Mouse (Mus musculus): ENCODE data around the gene Ngdn. TPM values are rescaled to one million over a fixed set of nuclear protein-coding genes. Genes with fewer than 3 reads are reported as not detected.
A peak's percentile ranks its signal among the peaks of the same experiment; 100 is the strongest.

Gene Ngdn
- polyA plus RNA-seq, 1 experiment from 2014 or later, result 91.6 TPM

DNA sequence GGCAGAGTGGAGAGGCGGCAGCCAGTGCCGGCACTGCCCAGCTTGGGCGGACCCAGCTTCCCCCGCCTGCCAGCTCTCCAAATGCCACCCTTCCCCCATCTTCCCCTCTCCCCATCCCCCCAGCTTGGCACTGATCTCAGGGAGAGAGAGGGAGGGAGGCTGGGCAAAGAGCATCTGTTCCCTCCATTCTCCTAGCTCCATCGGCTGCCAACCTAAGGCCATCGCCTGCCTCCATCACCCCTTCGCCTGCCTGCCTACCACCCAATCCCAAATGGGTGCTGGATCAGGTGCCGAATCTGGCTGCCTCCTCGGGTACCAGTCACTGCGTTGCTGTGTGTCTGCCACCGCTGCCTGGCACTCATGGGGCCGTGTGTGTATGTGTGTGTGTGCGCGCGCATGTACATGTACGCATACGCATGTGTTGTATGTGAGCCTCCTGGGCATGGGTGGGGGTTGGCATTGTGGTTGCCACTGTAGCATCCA is 38.5 kb downstream of the Ngdn start:
- Histone ChIP-seq H3K4me1 (peaks cover 12% of the 10 kb centered on the region), H3K9me3 (replicated peaks) (no peaks in the 10 kb centered on the region), H3K36me3 (no peaks in the 10 kb centered on the region), H3K4me3 (no peak overlapping the region), H3K27me3 (ENCODE audit: low read depth, poor library complexity, severe bottlenecking) (no peaks in the 10 kb centered on the region), H3K27ac (replicated peaks) (0 out of 2 replicates have a peak overlapping the region, but pooled peaks have one; percentile 13)
- no peak for DNase-seq (ENCODE audit: low spot score)
- 92% methylated on average over 17 of the region's 17 CpGs for WGBS

DNA sequence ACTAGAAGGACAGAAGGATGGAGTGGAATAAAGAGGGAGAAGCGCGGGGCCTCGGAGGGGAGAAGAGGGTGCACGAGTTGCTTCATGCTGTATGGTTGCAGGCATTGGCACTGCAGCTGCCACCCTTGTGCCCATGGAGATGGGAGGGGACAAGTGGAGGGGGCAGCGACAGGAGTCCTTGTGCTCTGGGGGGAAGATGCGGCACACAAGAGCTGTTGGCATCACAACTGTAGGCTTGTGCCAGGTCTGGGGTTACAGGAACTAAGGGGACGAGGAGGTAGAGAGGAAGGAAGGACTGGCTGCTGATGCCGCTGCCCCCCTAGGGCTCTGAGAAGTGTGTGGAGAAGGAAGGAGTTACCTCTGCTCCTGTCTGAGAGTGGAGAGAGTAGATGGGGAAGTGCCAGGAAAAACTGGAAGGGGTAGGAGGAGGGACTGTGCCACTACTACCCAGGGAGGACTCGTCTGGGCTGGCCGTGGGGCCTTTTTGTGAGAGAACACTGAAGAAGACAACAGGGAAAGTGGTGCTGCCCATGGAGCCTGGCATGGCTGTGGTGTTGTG is 39.0 kb downstream of the Ngdn start:
- Histone ChIP-seq H3K4me1 (peaks cover 7% of the 10 kb centered on the region), H3K36me3 (no peaks in the 10 kb centered on the region), H3K9me3 (replicated peaks) (no peaks in the 10 kb centered on the region), H3K4me3 (no peak overlapping the region), H3K27ac (replicated peaks) (0 out of 2 replicates have a peak overlapping the region, but pooled peaks have one; percentile 13), H3K27me3 (ENCODE audit: low read depth, poor library complexity, severe bottlenecking) (no peaks in the 10 kb centered on the region)
- no peak for DNase-seq (ENCODE audit: low spot score)
- WGBS, result 86% methylated on average over 10 of the region's 10 CpGs

DNA sequence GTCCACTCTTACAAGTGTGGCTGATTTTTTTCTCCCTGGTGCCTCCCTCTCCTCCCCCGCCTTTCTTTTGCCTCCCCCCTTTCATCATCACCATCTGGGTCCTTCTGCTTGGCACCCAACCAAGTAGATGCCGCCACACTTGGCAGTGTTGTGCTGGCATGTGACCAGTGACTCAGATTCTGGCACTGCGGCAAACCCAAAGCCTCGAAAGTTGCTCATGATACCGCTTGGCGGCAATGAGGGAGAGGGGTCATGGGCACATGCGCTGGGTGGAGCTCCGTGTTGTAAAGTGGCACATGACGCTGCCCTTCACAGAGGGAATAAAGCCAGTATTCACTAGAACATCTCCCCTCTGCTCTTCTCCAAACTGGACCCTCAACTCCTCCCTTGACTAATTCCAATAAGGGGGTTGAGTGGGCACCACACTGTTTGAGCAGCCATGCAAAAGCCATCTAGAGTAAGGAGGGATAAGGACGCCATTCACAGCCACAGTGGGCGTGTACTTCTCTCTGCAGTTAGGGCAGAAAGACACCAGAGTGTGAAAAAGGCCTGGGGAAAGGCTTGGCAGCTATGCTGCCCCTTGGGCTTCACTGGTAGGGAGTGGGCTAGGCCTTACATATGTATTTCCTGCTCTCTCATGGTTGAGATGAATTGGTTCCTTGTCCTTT is 40.0 kb downstream of the Ngdn start:
- Histone ChIP-seq H3K27ac (replicated peaks) (no peak overlapping the region), H3K4me3 (no peak overlapping the region), H3K36me3 (no peaks in the 10 kb centered on the region), H3K9me3 (replicated peaks) (no peaks in the 10 kb centered on the region), H3K4me1 (peaks cover 11% of the 10 kb centered on the region), H3K27me3 (ENCODE audit: low read depth, poor library complexity, severe bottlenecking) (no peaks in the 10 kb centered on the region)
- DNase-seq (ENCODE audit: low spot score), result no peak
- 87% methylated on average over 11 of the region's 11 CpGs for WGBS

DNA sequence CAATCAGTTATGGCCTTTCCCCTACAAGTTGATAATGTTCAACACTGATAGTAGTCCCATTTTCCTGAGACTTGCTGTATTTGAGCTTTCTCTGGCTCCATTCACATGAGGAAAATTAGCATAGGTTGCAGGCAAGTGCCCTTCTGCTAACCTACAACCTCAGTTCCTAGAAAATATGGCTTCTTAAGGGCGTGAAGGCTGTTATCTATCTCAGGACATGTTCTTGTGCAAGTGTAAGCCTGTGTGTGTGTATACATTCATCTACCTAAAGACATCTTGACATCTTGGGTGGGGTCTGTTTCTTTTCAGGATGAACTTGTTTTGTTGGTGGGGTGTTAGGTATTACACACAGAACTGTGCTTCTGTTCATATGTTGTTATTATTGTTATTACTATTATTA is 43.8 kb downstream of the Ngdn start:
- H3K4me1 ChIP-seq, result peaks cover 45% of the 10 kb centered on the region
- peaks cover 17% of the 10 kb centered on the region for H3K36me3 ChIP-seq
- DNase-seq (ENCODE audit: low spot score), result no peak
- H3K9me3 ChIP-seq (replicated peaks), result no peaks in the 10 kb centered on the region
- 89% methylated on average over 1 of the region's 1 CpGs for WGBS
- peaks cover 18% of the 10 kb centered on the region for H3K27me3 ChIP-seq (ENCODE audit: low read depth, poor library complexity, severe bottlenecking)
- H3K4me3 ChIP-seq, result no peak overlapping the region
- H3K27ac ChIP-seq (replicated peaks), result no peak overlapping the region

DNA sequence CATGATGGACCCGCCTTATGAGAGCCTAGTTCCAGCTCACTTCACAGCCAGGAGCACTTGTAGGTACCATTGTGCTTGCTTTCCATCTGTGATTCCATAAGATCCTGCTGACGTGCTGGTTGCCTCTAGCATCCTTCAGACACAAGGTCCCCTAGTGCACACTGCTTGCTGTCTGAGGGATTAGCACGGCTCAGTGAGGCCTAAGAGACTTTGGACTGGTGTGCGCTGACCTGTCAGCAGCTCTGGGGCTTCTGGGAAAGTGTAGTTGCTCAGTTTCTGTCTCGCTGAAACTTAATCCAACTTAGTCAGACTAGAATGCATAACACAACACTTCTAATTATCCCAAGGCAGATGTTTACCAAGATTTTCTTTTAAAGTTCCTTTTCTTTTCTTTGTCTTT is 44.7 kb downstream of the Ngdn start:
- peak overlapping the region; percentile 72 for H3K27ac ChIP-seq (replicated peaks)

DNA sequence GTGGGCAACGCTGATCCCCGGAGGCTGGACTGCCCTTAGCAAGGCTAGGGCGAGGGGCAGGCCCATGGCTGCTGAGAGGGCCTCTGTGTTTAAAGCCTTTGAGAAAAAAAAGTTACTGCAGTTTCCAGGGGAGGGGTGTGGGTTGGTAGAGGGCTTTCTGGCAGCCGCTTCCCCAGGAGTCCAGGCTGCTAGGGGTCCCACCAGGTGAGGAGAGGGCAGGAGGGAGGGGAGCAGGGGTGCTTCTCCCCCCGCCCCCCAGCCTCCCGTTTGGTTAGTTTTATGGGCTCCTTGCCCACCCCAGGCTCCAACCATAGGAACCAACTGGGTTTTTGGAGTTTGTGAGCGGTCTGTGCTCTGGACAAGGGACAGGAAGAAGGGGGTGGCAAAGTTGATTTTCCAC is 46.6 kb downstream of the Ngdn start:
- H3K4me1 ChIP-seq, result peaks cover 45% of the 10 kb centered on the region
- H3K27ac ChIP-seq (replicated peaks), result peak overlapping the region; percentile 49; the same call in 1 of the 2 replicates
- H3K4me3 ChIP-seq, result no peak overlapping the region
- DNase-seq (ENCODE audit: low spot score), result no peak
- peaks cover 45% of the 10 kb centered on the region for H3K36me3 ChIP-seq
- peaks cover 40% of the 10 kb centered on the region for H3K27me3 ChIP-seq (ENCODE audit: low read depth, poor library complexity, severe bottlenecking)
- no peaks in the 10 kb centered on the region for H3K9me3 ChIP-seq (replicated peaks)
- WGBS, result 37% methylated on average over 7 of the region's 7 CpGs

More for the DNA sequence above, 44.7 kb downstream of the Ngdn start:
- Histone ChIP-seq H3K4me1 (peaks cover 45% of the 10 kb centered on the region), H3K4me3 (no peak overlapping the region), H3K9me3 (replicated peaks) (no peaks in the 10 kb centered on the region), H3K36me3 (peaks cover 26% of the 10 kb centered on the region), H3K27me3 (ENCODE audit: low read depth, poor library complexity, severe bottlenecking) (peaks cover 27% of the 10 kb centered on the region)
- 34% methylated on average over 5 of the region's 5 CpGs for WGBS
- DNase-seq (ENCODE audit: low spot score), result peak; percentile 40

DNA sequence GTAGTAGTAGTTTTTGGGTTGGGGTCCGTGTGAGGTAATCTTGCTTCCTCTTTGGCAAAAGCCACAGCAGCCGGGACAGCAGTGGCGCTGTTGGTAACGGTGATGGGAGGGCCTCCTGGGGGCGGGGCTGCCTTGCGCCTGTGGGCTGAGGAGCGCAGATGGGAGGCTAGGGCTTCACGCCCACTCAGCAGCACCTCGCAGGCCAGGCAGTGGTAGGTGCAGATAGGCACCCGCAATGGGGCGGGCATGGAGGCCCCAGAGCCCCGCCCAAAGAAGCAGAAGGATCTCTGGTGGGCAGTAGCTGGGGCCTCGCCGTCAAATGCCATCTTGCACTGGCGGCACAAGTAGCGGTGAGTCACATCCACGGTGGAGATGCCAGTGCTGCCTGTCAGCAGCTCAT is 47.4 kb downstream of the Ngdn start:
- no peak for DNase-seq (ENCODE audit: low spot score)
- WGBS, result 29% methylated on average over 17 of the region's 17 CpGs
- Histone ChIP-seq H3K4me3 (no peak overlapping the region), H3K27ac (replicated peaks) (peak overlapping the region; percentile 65; the same call in 1 of the 2 replicates), H3K9me3 (replicated peaks) (no peaks in the 10 kb centered on the region), H3K27me3 (ENCODE audit: low read depth, poor library complexity, severe bottlenecking) (peaks cover 40% of the 10 kb centered on the region), H3K36me3 (peaks cover 53% of the 10 kb centered on the region), H3K4me1 (peaks cover 45% of the 10 kb centered on the region)

DNA sequence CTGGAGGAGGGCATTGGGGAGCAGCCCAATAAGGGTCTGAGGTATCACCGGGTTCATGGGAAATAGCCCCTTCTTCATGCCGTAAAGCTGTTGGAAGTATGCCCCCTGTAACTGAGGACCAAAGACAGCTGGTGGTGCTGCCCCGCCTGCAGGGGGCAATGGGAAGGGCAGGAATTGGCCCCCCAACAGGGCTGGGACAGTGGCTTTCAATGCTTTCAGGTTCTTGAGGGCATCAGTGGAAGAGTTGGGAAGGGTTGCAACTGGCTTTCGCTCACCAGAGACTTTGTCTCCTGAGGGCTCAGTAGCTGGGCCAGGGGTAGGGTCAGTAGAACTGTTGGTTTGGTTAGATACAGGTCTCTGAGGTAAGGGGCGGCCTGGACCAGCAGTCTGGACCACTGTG is 47.9 kb downstream of the Ngdn start:
- Histone ChIP-seq H3K9me3 (replicated peaks) (no peaks in the 10 kb centered on the region), H3K4me1 (peaks cover 45% of the 10 kb centered on the region), H3K36me3 (peaks cover 58% of the 10 kb centered on the region), H3K27ac (replicated peaks) (peak overlapping the region; percentile 65; the same call in 1 of the 2 replicates), H3K4me3 (no peak overlapping the region), H3K27me3 (ENCODE audit: low read depth, poor library complexity, severe bottlenecking) (peaks cover 40% of the 10 kb centered on the region)
- DNase-seq (ENCODE audit: low spot score), result no peak
- WGBS, result 88% methylated on average over 5 of the region's 5 CpGs

DNA sequence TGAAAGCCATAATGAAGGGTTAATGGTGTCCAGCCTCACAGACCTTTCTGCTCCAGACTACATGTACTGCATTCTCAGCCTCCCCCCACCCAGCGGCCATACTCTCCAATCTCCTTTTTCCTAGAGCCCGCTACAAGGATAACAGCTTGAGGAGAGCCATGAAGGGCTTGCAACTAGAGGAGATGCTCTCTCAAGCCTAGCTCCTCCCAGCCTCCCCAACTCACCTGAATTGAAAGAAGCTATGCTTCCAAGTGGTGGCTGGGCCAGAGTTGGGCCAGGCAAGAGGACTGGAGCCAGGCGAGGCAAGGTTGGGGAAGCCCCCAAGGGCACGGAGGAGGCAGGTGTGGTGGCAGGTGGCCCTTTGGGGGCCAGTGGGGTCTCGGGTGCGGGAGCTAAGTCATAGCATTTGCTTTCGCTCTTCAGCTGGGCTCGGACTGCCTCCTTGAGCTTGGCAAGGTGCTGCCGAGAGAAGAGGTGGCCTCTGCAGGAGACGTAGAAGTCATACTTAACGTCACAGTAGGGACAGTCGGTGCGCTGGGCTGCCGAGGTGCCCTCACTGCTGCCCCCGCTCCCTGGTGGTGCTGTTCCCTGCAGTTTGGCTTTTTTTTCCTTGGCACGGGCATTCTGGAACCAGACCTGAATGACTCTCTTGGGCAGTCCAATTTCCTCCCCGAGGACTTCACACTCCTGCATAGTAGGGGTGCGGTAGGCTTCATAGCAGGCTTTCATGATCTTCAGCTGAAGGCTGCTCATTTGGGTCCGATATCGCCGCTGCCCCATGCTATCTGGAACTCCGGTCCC is 48.5 kb downstream of the Ngdn start:
- peaks cover 65% of the 10 kb centered on the region for H3K36me3 ChIP-seq
- 88% methylated on average over 22 of the region's 22 CpGs for WGBS

DNA sequence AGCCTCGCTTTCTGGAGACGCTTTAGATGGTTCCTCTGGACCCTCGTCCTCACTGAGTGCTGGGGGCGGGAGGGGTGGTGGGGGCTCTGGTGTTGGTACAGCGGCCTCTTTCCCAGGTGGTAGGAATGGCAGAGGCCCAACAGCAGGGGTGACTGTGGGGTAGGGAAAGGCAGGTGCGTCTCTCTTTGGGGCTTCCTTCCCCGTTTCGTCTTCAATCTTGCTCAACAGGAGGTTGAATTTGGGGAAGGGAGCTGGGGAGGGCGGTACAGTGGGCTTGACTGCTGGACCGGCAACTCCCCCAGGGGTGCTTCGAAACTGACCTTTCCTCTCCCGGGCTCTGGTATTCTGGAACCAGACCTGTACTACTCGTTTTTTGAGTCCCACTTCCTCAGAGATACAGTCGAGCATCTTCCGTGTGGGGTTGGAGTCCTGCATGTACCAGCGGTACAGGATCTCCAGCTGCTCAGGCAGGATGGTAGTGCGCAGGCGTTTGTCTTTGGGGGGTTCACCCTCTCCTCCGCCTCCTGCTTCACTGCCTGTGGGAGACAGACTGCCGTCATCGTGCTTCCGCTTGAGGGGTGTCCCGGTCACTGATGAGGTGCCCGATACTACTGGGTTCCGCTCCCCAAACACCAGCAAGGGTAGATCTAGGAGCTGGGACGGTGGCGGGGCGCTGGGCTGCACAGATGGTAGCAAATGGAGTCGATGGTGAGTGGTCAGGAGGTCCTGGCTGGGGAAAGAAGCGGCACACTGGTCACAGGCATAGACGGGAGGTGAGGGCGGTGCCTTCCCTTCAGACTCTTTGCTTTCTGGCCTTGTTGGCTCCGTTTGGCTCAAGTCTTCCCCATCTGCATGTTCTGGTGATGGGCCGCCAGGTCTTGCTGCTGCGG is 49.5 kb downstream of the Ngdn start:
- Histone ChIP-seq H3K36me3 (peaks cover 74% of the 10 kb centered on the region), H3K27ac (replicated peaks) (0 out of 2 replicates have a peak overlapping the region, but pooled peaks have one; percentile 9), H3K4me1 (peaks cover 40% of the 10 kb centered on the region), H3K9me3 (replicated peaks) (no peaks in the 10 kb centered on the region), H3K4me3 (no peak overlapping the region), H3K27me3 (ENCODE audit: low read depth, poor library complexity, severe bottlenecking) (peaks cover 40% of the 10 kb centered on the region)
- DNase-seq (ENCODE audit: low spot score), result no peak
- 75% methylated on average over 35 of the region's 35 CpGs for WGBS

More for the DNA sequence above, 48.5 kb downstream of the Ngdn start:
- peaks cover 45% of the 10 kb centered on the region for H3K4me1 ChIP-seq
- H3K9me3 ChIP-seq (replicated peaks), result no peaks in the 10 kb centered on the region
- peaks cover 40% of the 10 kb centered on the region for H3K27me3 ChIP-seq (ENCODE audit: low read depth, poor library complexity, severe bottlenecking)
- no peak overlapping the region for H3K4me3 ChIP-seq
- H3K27ac ChIP-seq (replicated peaks), result no peak overlapping the region
- no peak for DNase-seq (ENCODE audit: low spot score)

DNA sequence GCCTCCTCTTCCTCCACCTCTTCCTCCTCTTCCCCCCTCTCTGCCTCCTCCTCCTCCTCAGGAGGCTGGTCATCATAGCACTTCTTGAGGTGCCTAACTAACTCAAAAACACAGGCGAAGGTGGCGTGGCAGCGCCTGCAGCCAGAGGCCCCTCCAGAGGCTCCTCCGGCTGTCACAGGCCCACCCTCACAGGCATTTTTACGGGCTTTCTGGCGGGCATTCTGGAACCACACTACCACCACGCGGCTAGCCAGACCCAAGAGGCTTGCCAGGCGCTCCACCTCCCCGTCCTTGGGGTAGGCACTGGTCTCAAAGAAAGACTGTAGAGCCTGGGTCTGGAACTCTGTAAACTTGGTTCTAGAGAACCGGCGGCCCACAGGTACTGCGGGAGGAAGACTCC is 50.1 kb downstream of the Ngdn start:
- no peaks in the 10 kb centered on the region for H3K9me3 ChIP-seq (replicated peaks)
- H3K4me1 ChIP-seq, result peaks cover 33% of the 10 kb centered on the region
- no peak for DNase-seq (ENCODE audit: low spot score)
- H3K36me3 ChIP-seq, result peaks cover 81% of the 10 kb centered on the region
- no peak overlapping the region for H3K27ac ChIP-seq (replicated peaks)
- 91% methylated on average over 13 of the region's 13 CpGs for WGBS
- H3K27me3 ChIP-seq (ENCODE audit: low read depth, poor library complexity, severe bottlenecking), result peaks cover 40% of the 10 kb centered on the region
- H3K4me3 ChIP-seq, result no peak overlapping the region

DNA sequence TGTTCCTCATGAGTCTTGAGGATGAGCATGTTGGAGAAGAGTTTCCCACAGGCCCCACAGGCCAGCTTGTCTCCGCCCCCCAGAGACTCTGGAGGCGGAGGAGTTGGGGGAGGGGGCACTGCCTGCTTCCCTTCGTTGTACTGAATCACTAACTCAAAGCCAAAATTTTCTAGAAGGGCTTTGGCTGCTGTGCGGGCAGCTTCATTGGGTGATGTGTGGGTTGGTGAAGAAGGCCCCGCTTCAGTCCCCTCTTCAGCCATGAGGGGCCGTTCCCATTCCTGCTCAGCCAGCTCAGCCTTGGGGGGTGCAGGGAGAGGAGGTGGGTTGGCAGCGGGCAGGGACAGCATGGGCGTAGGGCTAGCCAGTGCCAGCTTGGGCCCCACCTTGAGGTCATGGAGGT is 50.8 kb downstream of the Ngdn start:
- Histone ChIP-seq H3K4me1 (peaks cover 32% of the 10 kb centered on the region), H3K9me3 (replicated peaks) (no peaks in the 10 kb centered on the region), H3K27me3 (ENCODE audit: low read depth, poor library complexity, severe bottlenecking) (peaks cover 45% of the 10 kb centered on the region), H3K36me3 (peaks cover 82% of the 10 kb centered on the region), H3K27ac (replicated peaks) (peak overlapping the region; percentile 19; the same call in 1 of the 2 replicates), H3K4me3 (no peak overlapping the region)
- WGBS, result 90% methylated on average over 8 of the region's 8 CpGs
- DNase-seq (ENCODE audit: low spot score), result no peak

Data from midbrain, embryonic 10.5 days (tissue).